Mouse (Mus musculus) cerebellum, adult 18-20 months (tissue): Measurements from ENCODE around the gene Hrc.
A peak's percentile ranks its signal among the peaks of the same experiment; 100 is the strongest.
"Not testable (repeated sequence)": the region's sequence is repeated elsewhere in the genome, so short reads cannot be mapped to it uniquely, and the experiment has no call there.

Source experiments
- DNase-seq, 2 experiments: peaks; one replicate each; pipeline ENCODE4 v3.0.0; 2021

Hrc gene

DNA sequence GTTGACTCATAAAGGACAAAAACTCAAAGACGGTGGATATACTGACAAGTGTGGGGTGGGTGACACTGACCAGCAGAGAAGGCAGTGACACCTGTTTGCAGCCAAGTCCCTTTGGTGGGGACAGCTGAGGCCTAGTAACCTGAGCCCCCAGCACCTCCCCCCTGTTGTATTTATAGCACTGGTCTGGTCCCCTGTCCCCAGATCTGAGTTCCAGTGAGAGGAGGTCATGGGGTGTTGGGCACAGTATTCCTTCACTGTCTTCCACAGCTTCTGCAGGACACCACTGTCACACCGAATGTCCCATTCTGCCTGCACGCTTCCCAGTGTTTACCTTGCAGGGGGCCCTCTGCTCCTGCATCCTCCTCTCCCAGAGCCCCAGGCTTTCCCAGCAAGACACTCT, 485 bp upstream of the Hrc start:
- DNase-seq: no peak

DNA sequence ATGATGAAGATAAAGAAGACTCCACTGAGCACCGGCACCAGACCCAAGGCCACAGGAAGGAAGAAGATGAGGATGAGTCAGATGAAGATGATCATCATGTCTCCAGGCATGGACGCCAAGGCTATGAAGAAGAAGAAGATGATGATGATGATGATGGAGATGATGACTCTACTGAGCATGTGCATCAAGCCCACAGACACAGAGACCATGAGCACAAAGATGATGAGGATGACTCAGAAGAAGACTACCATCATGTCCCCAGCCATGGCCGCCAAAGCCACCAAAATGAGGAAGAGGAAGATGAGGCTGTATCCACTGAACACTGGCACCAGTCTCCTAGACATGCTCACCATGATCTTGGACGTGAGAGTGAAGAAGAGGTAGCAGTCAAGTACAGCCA, 1.2 kb downstream of the Hrc start:
- no peak for DNase-seq

GRCm38 (mm10) chr7:45337469-45337868, 2.4 kb downstream of the Hrc start:
- DNase-seq: no peak

GRCm38 (mm10) chr7:45338161-45338911, 3.2 kb downstream of the Hrc start:
- peak; percentile 44 to 46 for DNase-seq

DNA sequence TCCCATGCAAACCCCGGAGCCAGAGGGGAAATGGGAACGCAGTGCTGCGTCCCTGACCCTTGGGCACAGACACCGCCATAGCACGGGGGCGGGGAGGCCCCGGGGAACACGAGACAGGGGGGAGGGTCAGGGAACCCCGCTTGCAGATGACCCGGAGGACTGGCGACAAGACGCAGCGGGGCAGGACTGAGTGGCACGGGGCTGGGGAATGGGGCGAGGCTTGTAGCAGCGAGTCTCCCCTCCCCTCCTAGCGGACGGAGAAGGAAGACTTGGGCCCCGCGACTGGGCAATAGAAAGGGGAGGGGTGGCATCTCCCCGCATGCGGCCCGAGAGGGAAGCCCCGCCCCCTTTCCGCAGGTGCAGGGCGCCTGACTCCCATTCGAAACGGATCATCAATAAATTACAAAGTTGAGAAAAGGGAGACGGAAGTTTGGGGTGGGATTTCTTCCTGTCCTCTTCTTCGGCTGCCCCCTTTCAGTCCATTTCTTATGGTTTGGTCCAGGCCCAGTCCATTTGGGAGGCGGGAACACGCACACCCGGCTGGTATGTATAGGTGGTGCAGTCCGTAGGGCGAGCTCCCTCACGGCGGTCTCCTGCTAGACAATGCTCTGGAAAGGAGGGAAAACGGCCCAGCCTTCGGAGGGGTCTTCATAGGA, 4.4 kb downstream of the Hrc start:
- peak; percentile 71 to 74 for DNase-seq

DNA sequence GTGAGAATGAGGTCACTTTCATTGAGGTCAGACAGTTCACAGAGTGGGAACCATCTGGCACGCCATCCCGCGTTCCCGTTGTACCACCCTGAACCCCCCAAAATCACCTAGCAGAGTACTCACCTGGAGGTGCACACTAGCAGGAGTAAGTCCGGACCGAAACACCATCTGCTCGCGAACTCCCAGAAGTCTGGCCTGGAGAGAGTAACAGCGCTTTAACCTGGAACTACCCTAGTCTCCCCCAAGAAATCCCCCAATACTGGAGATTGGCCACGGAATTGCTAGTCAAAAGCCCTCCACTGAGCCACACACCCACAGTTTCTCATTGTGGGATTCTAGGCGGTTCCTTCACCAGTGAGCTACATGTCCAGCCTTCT, 5.0 kb downstream of the Hrc start:
- DNase-seq: no peak

DNA sequence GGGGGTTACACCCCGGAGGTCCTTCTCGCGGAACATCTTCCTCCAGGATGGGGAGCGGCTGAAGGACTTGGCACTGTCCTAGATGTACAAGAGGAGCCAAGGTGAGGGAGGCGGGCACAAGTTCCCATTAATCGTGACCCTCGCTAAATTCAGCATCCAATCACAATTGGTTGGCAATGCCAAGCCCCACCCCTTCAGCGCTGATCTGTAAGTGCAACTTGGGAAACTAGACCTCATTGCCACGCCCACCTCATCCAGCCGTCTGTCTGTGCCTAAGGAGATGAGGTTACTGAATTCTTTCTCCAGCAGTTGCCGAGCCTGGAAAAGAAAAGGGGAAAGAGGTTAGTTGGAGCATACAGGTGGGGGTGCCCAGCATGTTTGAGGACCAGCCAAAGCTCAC, 5.6 kb downstream of the Hrc start:
- no peak for DNase-seq

GRCm38 (mm10) chr7:45341303-45341702, 6.2 kb downstream of the Hrc start:
- peak; percentile 52 to 59 for DNase-seq

GRCm38 (mm10) chr7:45342081-45342480, 7.0 kb downstream of the Hrc start:
- DNase-seq: no peak

- DNase-seq: no peak
Measured at GRCm38 (mm10) chr7:45343543-45343942, 8.5 kb downstream of the Hrc start.

DNA sequence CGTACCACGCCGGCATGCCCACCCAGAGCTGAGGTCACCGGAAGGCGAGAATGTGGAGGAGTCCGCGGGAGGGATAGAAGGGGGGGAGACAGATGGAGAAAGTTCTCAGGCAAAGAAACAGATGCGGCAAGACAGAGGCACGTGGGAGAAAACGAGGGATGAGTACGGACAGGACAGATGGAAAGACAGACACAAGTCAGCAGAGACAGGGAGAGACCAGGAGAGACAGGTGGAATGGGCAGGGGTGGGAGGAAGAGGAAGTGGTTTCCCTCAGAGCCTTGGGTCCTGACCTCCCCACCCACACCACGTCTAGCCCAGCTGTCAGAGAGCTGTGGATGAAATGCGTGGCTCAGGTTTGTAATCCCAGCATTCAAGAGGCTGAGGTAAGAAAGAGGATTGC, 11.8 kb downstream of the Hrc start:
- DNase-seq: no peak

- DNase-seq: no peak
Measured at GRCm38 (mm10) chr7:45353041-45353440, 18.0 kb downstream of the Hrc start.

DNA sequence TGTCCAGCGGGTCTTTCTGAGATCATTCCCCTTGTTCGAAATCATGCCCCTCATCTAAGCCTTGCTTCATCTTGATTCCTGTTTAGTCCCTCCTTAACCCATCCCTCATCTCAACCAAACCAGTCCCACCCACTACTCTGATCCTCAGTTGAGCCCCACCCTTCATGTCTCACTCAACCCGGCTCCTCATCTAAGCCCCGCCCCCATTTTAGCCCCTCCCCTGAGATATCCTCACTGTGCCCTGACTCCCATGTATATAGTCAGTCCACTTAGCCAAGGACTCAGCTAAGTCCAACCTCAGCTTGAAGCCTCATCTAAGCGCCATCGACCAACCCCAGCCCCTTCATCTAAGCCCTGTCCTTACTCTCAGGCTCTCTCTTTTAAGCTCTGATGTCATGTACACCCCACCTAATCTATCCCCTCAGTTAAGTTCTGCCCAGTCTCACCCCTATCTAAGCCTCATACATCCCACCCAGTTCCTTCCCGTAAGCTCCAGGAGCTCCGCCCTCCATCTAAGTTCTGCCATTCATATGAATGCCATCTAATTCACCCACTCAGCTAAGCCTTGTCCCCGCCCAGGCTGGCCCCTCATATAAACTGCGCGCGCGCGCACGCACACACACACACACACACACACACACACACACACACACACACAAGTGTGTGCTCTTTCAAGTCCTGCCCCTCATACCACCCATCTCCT, 20.4 kb downstream of the Hrc start:
- DNase-seq: no peak

DNA sequence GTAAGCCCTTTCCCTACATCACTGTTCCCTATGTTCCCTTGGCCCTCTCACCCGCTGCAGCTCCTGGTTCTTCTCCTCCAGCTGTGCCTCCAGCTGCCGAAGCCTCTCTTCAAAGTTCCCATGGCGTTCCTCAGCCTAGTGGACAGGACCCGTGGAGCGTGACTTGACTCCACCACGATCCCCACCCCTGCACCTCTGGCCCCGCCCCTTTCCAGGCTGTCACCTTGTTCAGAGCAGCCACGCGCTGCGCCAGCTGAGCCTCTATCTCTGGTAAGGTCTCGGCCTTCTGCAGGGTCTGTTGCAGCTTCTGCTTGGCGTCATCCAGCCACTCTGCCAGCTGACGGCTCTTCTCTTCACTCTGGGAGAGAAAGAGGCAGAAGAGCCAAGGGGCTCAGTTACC, 21.0 kb downstream of the Hrc start:
- no peak for DNase-seq

DNA sequence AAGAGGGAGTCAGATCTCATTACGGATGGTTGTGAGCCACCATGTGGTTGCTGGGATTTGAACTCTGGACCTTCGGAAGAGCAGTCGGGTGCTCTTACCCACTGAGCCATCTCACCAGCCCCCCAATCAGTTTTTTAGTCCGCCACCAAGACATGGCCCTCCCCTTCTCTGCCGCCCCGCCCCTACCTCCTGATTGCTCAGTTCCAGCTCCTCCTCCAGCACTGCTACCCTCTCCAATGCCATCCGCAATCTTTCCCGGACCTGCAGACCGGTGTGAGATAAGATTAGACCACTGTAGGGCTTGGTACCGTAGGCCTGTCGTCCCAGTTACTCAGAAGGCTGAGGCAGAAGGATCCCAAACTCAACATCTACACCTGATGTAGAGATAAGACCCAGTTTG, 24.0 kb downstream of the Hrc start:
- not testable (repeated sequence) for DNase-seq

GRCm38 (mm10) chr7:45360404-45361125, 25.5 kb downstream of the Hrc start:
- DNase-seq: peak in 1 of 2 experiments; percentile 46

DNA sequence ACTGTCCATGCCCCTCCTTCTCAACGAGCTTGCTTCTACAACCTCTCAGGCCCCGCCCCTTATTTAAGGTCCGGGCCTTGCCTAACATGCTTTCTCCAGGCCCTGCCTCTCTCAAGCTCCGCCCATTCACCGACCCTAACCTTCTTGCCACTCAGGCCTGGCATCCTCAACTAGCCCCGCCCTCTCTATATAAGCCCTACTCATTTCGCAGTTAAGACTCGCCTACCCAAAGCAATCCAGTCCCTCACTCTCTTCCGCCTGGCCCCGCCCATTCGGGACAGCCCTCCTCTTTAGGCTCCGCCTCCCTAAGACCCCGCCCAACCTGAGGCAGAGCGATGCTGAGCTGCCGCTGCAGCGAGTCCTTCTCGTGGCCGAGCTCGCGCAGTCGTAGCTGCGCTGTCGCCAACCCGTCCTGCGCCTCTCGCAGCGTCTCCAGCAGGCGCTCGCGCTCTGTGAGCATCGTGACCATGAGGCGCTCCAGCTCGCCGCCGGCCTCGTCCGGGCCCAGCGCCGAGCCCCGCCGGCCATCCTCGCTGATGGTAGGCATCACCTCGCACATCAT, 26.2 kb downstream of the Hrc start:
- DNase-seq: peak; percentile 87 to 93

GRCm38 (mm10) chr7:45362801-45363200, 27.7 kb downstream of the Hrc start:
- peak; percentile 80 to 91 for DNase-seq

DNA sequence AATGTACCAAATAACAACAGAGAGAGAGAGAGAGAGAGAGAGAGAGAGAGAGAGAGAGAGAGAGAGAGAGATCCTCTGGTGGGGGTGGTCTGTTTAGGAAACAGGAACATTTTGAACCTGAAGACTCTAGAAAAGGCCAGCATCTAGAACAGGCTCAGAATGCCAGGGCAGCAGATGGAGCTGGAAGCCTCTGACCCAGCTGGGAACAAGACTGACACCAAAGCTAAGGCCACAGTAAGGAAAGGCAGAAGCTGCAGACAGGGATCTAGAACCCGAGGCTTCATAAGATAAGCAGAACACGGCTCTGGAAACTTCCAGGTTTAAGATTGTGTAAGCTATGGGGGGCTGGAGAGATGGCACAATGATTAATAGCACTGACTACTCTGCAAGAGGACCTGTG, 28.9 kb downstream of the Hrc start:
- peak; percentile 34 to 49 for DNase-seq

DNA sequence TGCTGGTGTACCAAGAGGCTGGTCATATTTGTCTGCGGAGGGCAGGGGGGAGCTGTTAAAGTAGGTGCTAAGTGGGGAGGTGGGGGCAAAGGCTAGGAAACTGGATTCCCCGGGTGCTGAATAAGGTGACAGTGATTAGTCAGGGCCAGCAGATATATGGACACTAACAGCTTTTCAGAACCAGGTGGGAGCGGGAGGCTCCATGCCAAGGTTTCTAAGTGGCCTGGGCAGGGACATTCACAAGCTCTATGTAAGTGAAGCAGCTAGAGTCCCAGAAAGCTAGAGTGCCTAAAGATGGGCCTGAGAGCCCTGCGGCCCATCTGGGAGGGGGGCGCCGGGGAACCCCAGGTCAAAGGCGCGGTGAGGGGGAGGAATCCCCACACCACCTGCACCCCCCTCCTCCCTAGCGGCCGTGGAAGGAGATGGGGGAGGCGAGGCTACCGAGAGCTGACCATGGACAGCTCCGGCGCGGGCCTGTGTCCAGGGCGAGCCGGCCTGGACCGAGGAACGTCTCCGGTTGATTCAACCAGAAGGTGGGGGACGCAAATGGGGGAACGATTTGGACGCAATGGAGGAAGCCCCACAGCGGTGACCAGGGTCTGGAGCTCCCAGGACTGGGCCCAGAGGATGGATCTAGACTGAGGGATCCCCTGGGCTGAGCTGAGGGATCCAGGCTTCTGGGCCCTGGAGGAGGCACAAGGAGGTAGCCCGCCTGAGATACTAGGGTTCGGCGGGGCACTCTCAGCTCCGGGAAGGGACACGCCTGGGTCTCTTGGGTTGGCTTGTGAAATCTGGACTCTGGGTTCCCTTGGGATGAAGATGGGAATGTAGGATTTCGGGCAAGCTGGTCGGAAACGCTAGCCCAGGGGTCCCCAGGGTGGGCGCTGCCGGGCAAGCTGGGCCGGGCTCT, 30.9 kb downstream of the Hrc start:
- peak; percentile 69 to 70 for DNase-seq

GRCm38 (mm10) chr7:45366652-45367019, 31.5 kb downstream of the Hrc start, which contains the start of gene Ppfia3:
TSS of gene Ppfia3 (minus strand) at chr7:45367019.
- no peak for DNase-seq
